Mouse (Mus musculus) stomach, embryonic 15.5 days (tissue): ENCODE results near the gene D17Wsu92e. TPM values are rescaled to one million over a fixed set of nuclear protein-coding genes. Genes with fewer than 3 reads are reported as not detected.

ENCODE experiments used
- ATAC-seq: fragments of 200-750 bp; cut with Nextera tagmentation; 2 replicates; pipeline ENCODE4 v1.8.0; 2017; ENCODE audit warnings: low read depth, moderate number of reproducible peaks, moderate TSS enrichment; ENCODE audit not compliant: insufficient read depth, low FRiP score
- H3K27ac ChIP-seq: fragments of 300-500 bp; sonication (generic); 2 replicates; pipeline ENCODE4 v1.5.1; 2015; ENCODE audit warnings: mild to moderate bottlenecking, inconsistent platforms
- H3K27me3 ChIP-seq: fragments of 300-500 bp; sonication (generic); replicated peaks from 2 replicates; pipeline ENCODE4 v1.6.1; 2015; ENCODE audit warnings: inconsistent platforms
- H3K36me3 ChIP-seq: fragments of 300-500 bp; sonication (generic); 2 replicates; pipeline ENCODE4 v1.6.1; 2015; ENCODE audit warnings: inconsistent platforms
- H3K4me1 ChIP-seq: fragments of 300-500 bp; sonication (generic); 2 replicates; pipeline ENCODE4 v1.6.1; 2015; ENCODE audit warnings: inconsistent platforms
- H3K4me2 ChIP-seq: fragments of 300-500 bp; sonication (generic); 2 replicates; pipeline ENCODE4 v1.6.1; 2015; ENCODE audit warnings: mild to moderate bottlenecking, inconsistent platforms
- H3K4me3 ChIP-seq: fragments of 300-500 bp; sonication (generic); replicated peaks from 2 replicates; pipeline ENCODE4 v1.5.1; 2015; ENCODE audit warnings: inconsistent platforms
- H3K9ac ChIP-seq: fragments of 300-500 bp; sonication (generic); 2 replicates; pipeline ENCODE4 v1.6.1; 2015; ENCODE audit warnings: inconsistent platforms
- H3K9me3 ChIP-seq: fragments of 300-500 bp; sonication (generic); 2 replicates; pipeline ENCODE4 v1.6.1; 2016; ENCODE audit warnings: inconsistent platforms
- WGBS: fragments of 180-500 bp; shearing (Covaris S2); methylation state at CpG from one replicate; pipeline ENCODE4 v1.1.7; 2015; 5-methylcytosine and 5-hydroxymethylcytosine counted together
- polyA plus RNA-seq: library from polyadenylated mRNA; unstranded; fragments of >200 nt; fragmentation: Nextera tagmentation; extraction: Ambion mirVana; gene quantifications from 2 replicates; pipeline ENCODE4 v1.2.1, GENCODE M21; 2015

D17Wsu92e gene
- polyA plus RNA-seq, 1 experiment from 2014 or later, result 23.1 TPM

DNA sequence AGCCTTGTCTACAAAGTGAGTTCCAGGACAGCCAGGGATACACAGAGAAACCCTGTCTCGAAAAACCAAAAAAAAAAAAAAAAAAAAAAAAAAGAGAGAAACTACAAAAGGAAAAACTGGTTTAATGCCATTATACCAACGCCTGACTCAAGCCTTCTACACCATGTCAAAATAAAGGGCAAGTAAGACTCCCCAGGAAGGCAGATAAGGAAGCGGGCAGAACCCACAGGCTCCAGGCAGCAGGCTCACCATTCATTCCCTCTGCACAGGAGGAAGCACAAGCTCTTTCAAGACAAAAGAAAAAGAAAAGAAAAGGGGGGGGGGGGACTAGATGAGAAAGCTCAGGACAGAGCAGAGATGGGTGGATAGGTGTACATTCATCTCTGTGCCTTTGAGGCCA lies 40.7 kb downstream of the D17Wsu92e start:
- Histone ChIP-seq H3K9me3 (no peaks in the 10 kb centered on the region), H3K27me3 (no peaks in the 10 kb centered on the region), H3K4me2 (no peak overlapping the region), H3K4me1 (no peaks in the 10 kb centered on the region), H3K27ac (no peak overlapping the region), H3K4me3 (no peak overlapping the region), H3K36me3 (peaks cover 8% of the 10 kb centered on the region), H3K9ac (no peak overlapping the region)
- 74% methylated on average over 3 of the region's 3 CpGs for WGBS
- no peak for ATAC-seq

DNA sequence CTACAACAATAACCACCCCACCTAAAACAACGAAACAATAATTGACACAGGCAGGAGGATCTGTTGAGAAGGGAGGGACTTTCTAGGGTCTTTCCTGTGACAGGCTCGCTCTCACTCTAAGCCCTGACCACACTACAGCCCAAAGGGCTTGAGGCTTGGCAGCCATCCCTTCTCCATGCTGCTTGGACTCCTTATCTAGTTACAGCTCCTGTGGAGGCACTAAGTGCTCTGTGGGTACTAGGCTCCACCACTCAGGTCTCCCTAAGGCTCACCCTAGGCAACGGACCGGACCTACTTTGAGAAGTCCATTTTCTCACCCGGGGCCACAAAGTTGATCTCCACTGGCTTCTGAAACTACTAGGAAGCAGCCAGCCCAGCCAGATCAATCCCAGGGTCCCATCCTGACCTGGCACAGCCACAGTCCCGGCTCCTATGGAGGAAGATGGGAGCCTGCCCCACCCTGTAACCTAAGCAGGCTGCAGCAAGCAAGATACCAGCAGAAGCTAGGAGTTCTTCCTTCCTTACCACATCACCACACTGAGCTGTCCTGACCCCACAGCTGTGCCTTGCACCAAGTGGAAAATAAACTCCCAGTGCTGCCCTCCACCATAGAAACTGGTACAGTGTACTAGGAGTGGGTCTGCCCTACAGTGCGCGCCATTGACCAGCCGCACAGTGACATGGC lies 41.6 kb downstream of the D17Wsu92e start:
- 91% methylated on average over 9 of the region's 9 CpGs for WGBS
- no peak overlapping the region for H3K9ac ChIP-seq
- H3K36me3 ChIP-seq, result peaks cover 8% of the 10 kb centered on the region
- H3K4me1 ChIP-seq, result no peaks in the 10 kb centered on the region
- no peaks in the 10 kb centered on the region for H3K9me3 ChIP-seq
- H3K4me3 ChIP-seq, result no peak overlapping the region
- H3K4me2 ChIP-seq, result no peak overlapping the region
- ATAC-seq, result peak; percentile 67; the same call in 1 of the 2 replicates
- no peaks in the 10 kb centered on the region for H3K27me3 ChIP-seq
- no peak overlapping the region for H3K27ac ChIP-seq

DNA sequence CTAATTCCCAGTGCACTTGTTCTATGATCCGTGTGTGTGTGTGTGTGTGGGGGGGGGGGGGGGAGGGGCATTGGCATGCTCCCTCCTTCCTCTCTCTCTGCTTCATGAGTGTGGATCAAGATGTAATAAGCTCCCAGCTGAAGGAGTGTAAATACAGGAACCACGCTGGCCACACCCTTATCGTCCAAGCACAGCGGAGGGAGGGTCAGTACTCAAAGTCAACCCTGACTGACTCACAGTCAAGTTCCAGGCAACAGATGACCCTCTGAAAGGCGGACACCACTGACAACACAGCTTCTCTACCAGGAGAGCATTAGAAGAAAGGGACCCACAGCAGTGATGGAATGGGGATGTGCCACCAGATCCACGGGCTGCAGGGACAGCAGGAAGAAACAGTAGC lies 42.6 kb downstream of the D17Wsu92e start:
- Histone ChIP-seq H3K4me3 (no peak overlapping the region), H3K4me1 (no peaks in the 10 kb centered on the region), H3K27ac (no peak overlapping the region), H3K9ac (no peak overlapping the region), H3K9me3 (no peaks in the 10 kb centered on the region), H3K4me2 (no peak overlapping the region), H3K36me3 (0 out of 2 replicates have a peak, but pooled peaks cover 5% of the 10 kb centered on the region), H3K27me3 (no peaks in the 10 kb centered on the region)
- peak; percentile 67; the same call in 1 of the 2 replicates for ATAC-seq
- WGBS, result 54% methylated on average over 6 of the region's 6 CpGs

DNA sequence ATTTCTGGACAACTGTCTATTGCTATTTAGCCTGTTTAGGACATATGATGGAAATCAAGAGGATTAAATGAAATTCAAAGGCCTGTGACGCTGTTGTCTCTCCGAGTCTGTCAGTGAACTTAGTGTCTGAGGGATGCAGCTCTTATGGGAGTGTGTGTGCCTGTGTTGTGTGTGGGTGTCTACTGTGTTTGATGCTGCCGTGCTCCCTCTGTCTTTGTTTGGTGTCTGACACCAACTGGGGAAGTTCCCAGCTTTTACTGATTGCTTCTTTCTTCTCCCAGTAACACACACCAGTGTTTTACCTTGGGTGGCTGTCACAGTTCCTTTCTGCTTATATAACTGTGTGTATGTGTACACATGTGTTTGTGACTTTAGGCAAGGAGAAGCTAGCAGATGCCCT lies 46.2 kb downstream of the D17Wsu92e start:
- H3K4me2 ChIP-seq, result no peak overlapping the region
- no peaks in the 10 kb centered on the region for H3K27me3 ChIP-seq
- H3K9me3 ChIP-seq, result no peaks in the 10 kb centered on the region
- no peaks in the 10 kb centered on the region for H3K4me1 ChIP-seq
- H3K27ac ChIP-seq, result no peak overlapping the region
- H3K36me3 ChIP-seq, result no peaks in the 10 kb centered on the region
- H3K4me3 ChIP-seq, result no peak overlapping the region
- 88% methylated on average over 3 of the region's 3 CpGs for WGBS
- H3K9ac ChIP-seq, result no peak overlapping the region
- no peak for ATAC-seq

- 86% methylated on average over 6 of the region's 6 CpGs for WGBS
- Histone ChIP-seq H3K4me3 (no peak overlapping the region), H3K9me3 (no peaks in the 10 kb centered on the region), H3K27ac (no peak overlapping the region), H3K4me2 (no peak overlapping the region), H3K9ac (no peak overlapping the region), H3K4me1 (no peaks in the 10 kb centered on the region), H3K27me3 (no peaks in the 10 kb centered on the region), H3K36me3 (peaks cover 6% of the 10 kb centered on the region; the same call in 1 of the 2 replicates)
- ATAC-seq, result no peak
These were observed 48.8 kb downstream of the D17Wsu92e start for GRCm38 (mm10) chr17:27771616-27772015.

DNA sequence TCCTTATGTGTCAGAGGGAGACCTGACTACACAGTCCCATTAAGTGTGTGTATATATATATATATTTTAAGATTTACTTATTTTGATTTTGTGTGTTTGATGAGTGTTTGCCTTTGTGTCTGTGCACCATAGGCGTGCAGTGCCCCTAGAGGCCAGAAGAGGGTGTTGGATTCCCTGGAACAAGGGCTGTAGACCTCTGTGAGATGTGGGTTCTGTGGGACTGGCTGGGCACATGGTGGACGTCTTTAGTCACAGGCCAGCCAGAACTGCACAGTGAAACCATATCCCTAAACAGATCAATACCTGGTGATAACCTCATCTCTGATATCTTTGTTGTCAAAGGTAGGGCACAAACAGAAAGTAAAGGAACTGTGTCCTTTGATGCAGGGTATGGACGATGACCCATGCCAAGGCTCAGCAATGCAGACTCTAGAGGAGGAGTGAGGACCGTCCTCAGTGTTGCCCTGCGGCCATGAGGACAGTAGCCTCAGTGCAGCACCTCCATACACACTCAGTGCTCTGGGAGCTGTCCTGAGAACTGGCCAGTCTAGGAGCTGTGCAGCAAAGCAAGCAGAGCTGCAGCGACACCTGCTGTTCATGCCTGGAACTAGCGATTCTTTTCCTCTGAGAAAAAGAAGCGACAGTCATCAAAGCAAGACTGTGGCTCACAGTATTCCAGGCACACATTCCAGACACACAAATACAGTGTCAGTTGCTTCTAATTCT lies 51.5 kb downstream of the D17Wsu92e start:
- H3K9ac ChIP-seq, result no peak overlapping the region

GRCm38 (mm10) chr17:27767543-27767942 lies 52.9 kb downstream of the D17Wsu92e start:
- WGBS, result 83% methylated on average over 12 of the region's 12 CpGs
- H3K27ac ChIP-seq, result no peak overlapping the region
- no peaks in the 10 kb centered on the region for H3K27me3 ChIP-seq
- peaks cover 25% of the 10 kb centered on the region for H3K36me3 ChIP-seq
- H3K4me3 ChIP-seq, result no peak overlapping the region
- H3K4me1 ChIP-seq, result no peaks in the 10 kb centered on the region
- H3K4me2 ChIP-seq, result no peak overlapping the region
- H3K9ac ChIP-seq, result no peak overlapping the region
- H3K9me3 ChIP-seq, result no peaks in the 10 kb centered on the region
- ATAC-seq, result no peak

More for the DNA sequence above, 51.5 kb downstream of the D17Wsu92e start:
- peaks cover 25% of the 10 kb centered on the region for H3K36me3 ChIP-seq
- 0 out of 2 replicates have a peak overlapping the region, but pooled peaks have one; percentile 11 for H3K27ac ChIP-seq
- H3K27me3 ChIP-seq, result no peaks in the 10 kb centered on the region
- WGBS, result 65% methylated on average over 8 of the region's 8 CpGs
- H3K4me3 ChIP-seq, result no peak overlapping the region
- H3K9me3 ChIP-seq, result no peaks in the 10 kb centered on the region
- no peaks in the 10 kb centered on the region for H3K4me1 ChIP-seq
- H3K4me2 ChIP-seq, result no peak overlapping the region
- peak; percentile 54; the same call in 1 of the 2 replicates for ATAC-seq

- peaks cover 25% of the 10 kb centered on the region for H3K36me3 ChIP-seq
- 87% methylated on average over 5 of the region's 5 CpGs for WGBS
- ATAC-seq, result no peak
These were observed 53.3 kb downstream of the D17Wsu92e start for GRCm38 (mm10) chr17:27767120-27767519.

GRCm38 (mm10) chr17:27765066-27765465 lies 55.4 kb downstream of the D17Wsu92e start:
- Histone ChIP-seq H3K4me1 (peaks cover 3% of the 10 kb centered on the region; the same call in 1 of the 2 replicates), H3K4me2 (no peak overlapping the region), H3K27me3 (no peaks in the 10 kb centered on the region), H3K9ac (no peak overlapping the region), H3K36me3 (peaks cover 25% of the 10 kb centered on the region), H3K9me3 (no peaks in the 10 kb centered on the region), H3K27ac (no peak overlapping the region), H3K4me3 (no peak overlapping the region)
- no peak for ATAC-seq
- WGBS, result 97% methylated on average over 6 of the region's 6 CpGs

More at GRCm38 (mm10) chr17:27767120-27767519, 53.3 kb downstream of the D17Wsu92e start:
- Histone ChIP-seq H3K9me3 (no peaks in the 10 kb centered on the region), H3K27me3 (no peaks in the 10 kb centered on the region), H3K27ac (no peak overlapping the region), H3K4me1 (no peaks in the 10 kb centered on the region), H3K4me2 (no peak overlapping the region), H3K9ac (no peak overlapping the region), H3K4me3 (no peak overlapping the region)

GRCm38 (mm10) chr17:27764453-27764852 lies 56.0 kb downstream of the D17Wsu92e start:
- 82% methylated on average over 2 of the region's 2 CpGs for WGBS
- no peak overlapping the region for H3K4me3 ChIP-seq
- H3K4me2 ChIP-seq, result no peak overlapping the region
- peaks cover 25% of the 10 kb centered on the region for H3K36me3 ChIP-seq
- peaks cover 3% of the 10 kb centered on the region; the same call in 1 of the 2 replicates for H3K4me1 ChIP-seq
- no peak overlapping the region for H3K9ac ChIP-seq
- no peaks in the 10 kb centered on the region for H3K9me3 ChIP-seq
- H3K27ac ChIP-seq, result no peak overlapping the region
- no peak for ATAC-seq
- no peaks in the 10 kb centered on the region for H3K27me3 ChIP-seq

DNA sequence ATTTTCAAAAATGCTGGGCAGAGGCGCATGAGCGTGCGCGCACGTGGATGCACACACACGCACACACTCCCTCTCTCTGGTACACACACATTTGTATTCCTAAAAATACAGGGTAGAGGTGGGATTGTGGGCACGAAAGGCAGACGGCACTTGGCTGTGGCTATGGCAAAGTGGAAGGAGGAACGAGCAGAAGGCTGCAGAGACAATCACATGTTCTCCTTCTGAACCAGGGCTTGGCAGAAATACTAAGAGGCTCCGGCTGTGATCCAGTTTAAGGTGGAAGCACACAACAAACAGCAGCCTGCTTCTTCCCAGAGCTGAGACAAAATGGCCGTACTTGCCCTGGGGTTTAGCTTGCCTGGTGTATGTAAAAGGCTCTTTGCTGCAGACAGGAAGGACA lies 57.6 kb downstream of the D17Wsu92e start:
- no peak overlapping the region for H3K27ac ChIP-seq
- peaks cover 25% of the 10 kb centered on the region for H3K36me3 ChIP-seq
- WGBS, result 96% methylated on average over 11 of the region's 11 CpGs
- H3K27me3 ChIP-seq, result no peaks in the 10 kb centered on the region
- no peak overlapping the region for H3K9ac ChIP-seq
- H3K9me3 ChIP-seq, result no peaks in the 10 kb centered on the region
- H3K4me2 ChIP-seq, result no peak overlapping the region
- ATAC-seq, result no peak
- H3K4me3 ChIP-seq, result no peak overlapping the region
- H3K4me1 ChIP-seq, result peaks cover 3% of the 10 kb centered on the region; the same call in 1 of the 2 replicates
